Mouse (Mus musculus) A20 (cell line): Measurements from ENCODE around the gene Slain1.
A peak's percentile ranks its signal among the peaks of the same experiment; 100 is the strongest.

ENCODE experiments used
- DNase-seq: peaks from one replicate; pipeline ENCODE4 v3.0.0-alpha.2; 2011; ENCODE audit warnings: low read depth, low spot score

Slain1 gene

GRCm38 (mm10) chr14:103666347-103666954 is 16.4 kb downstream of the Slain1 start:
- DNase-seq, result peak; percentile 41

- DNase-seq, result no peak
These were observed 17.0 kb downstream of the Slain1 start for GRCm38 (mm10) chr14:103667036-103667435.

DNA sequence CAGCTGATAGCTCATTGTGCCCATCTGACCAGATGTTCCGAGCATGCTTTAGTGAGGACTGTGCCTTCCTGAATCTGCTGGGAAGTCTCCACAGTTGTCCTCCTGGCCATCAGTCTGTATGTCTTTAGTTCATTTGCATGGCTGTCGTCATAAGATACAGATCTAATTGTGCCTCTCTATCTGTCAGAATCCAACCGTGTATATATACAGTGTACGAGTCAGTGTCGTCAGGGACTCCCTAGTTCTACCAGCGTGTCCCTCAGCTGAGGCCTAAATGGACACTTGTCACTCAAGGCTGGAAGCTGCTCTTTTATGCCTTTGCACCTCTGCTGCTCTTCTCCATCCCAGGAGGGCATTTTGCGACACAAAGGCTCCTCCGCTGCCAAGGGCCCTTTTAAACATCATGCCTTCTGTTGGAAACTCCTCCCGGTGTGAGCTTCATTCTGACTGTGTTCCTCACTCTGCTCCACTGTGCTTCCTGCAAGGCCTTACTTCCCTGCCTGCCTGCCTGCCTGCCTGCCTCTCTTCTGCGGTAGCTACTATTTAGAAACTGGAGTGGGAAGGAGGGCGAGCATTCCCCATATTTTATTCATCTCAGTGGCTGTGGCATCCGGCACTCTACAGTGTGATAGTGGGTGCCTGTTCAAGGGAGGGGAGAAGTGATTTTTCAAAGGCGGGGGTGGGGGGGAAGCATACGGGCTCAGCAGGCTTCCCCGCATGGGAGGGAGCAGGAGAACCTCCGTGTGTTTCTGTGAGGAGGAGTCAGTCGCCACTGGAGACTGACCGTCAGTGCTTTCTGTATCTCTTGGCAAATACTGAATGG is 29.6 kb downstream of the Slain1 start:
- no peak for DNase-seq

GRCm38 (mm10) chr14:103680285-103680819 is 30.3 kb downstream of the Slain1 start:
- DNase-seq, result no peak

DNA sequence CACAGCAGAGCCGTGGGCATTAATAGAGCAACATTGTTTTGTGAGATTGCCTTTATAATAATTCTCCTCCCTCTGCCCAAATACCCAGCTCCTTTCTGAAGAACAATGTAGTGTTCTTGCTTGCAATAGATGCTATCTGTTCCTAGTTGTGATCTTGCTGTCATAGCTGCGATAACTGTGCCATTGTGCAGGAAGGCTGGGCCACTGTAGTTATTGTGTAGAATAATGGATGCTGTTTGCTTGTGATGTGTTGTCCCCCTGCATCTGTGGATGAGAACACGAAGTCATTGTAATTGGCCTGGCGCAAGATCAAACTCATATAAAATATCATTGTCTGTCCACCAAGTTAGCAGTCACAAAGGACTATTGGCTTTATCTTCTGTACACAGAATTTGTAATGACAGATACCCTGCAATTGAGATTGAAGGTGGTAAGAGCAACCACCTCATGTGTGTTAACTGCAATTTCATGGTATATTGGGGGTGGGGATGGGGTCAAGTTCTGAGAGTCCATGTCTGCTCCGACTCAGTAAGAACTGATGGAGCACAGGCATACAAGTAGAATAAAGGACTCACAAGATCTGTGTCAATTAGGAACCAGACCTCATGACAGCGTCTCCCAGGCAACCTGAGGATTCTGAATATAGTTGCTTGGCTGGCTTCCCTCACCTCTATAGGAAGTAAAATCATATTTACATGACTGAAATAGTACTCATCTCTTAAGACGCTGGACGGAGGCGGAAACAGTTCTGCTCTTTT is 32.8 kb downstream of the Slain1 start:
- DNase-seq, result no peak

DNA sequence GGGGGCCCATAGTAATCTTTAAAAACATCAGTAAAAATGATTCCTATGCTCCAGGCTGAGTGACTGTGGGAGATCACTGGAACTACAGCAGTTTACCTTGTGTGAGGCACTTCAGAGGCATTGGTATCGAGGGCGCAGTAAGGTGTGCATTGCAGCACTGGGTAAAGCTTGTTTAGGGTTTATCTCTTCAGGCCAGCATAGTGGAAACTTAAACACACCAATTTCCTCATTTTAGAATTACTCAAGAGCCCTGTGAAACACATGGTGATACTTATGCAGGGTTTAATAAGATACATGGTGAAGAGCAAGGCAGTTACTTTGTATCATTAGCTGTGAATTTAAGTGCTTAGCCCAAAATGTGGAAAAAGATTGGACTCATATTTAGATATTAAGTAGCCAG is 37.0 kb downstream of the Slain1 start:
- no peak for DNase-seq

DNA sequence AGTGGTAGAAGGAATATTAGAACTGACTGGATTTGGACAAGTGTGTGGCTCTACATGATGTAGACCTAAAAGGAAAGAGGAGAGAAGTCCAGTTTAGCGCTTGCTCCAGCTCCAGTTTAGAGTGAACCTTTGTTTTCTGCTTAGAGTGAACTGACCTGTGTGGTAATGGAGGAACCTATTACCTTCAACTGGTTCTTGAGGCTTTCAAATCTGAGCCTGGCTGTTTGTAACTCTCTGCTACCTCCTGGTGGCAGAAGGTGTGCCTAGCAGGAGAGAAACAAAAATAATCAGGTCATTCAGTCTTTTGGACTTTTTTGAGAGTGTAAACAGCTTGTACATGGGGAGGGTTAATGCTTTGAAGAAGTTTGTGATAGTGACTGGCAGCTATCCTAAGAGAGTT is 44.3 kb downstream of the Slain1 start:
- DNase-seq, result peak; percentile 81

GRCm38 (mm10) chr14:103695620-103696019 is 45.6 kb downstream of the Slain1 start:
- no peak for DNase-seq

GRCm38 (mm10) chr14:103697101-103697500 is 47.1 kb downstream of the Slain1 start:
- no peak for DNase-seq

GRCm38 (mm10) chr14:103699308-103699707 is 49.3 kb downstream of the Slain1 start:
- no peak for DNase-seq

DNA sequence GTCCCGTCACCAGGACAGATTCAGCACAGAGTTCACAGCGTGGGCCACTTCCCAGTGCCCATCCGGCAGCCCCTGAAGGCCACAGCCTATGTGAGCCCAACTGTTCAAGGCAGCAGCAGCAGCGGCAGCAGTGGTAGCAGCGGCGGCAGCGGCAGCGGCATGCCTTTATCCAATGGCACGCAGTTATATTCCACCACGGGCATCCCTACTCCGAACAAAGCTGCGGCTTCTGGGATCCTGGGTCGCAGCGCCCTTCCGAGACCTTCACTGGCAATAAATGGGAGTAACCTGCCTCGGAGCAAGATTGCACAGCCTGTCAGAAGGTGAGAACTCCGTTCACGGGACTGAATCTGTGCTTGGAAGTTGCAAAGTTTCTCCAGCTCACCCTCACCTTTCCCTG is 52.5 kb downstream of the Slain1 start:
- no peak for DNase-seq

- no peak for DNase-seq
These were observed 54.7 kb downstream of the Slain1 start for GRCm38 (mm10) chr14:103704771-103705170.

DNA sequence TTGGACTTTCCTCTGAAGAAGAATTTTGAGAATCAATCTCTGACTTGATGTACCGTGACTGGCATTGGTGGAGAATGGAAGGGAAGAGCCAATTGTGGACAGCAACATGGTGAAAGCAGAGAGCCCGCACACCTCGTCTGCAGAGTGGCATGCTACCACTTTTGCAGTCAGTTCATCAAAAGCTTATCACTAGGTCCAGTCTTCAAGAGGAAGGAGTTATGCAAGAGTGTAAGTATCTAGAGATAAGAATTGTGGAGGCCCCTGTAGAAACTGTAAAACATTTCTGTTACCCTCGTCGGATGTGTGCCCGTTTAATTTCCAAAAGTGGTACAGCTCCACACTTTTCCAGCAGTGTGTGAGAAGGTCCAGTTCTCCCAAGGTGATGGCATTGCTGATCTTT is 56.3 kb downstream of the Slain1 start:
- DNase-seq, result no peak

DNA sequence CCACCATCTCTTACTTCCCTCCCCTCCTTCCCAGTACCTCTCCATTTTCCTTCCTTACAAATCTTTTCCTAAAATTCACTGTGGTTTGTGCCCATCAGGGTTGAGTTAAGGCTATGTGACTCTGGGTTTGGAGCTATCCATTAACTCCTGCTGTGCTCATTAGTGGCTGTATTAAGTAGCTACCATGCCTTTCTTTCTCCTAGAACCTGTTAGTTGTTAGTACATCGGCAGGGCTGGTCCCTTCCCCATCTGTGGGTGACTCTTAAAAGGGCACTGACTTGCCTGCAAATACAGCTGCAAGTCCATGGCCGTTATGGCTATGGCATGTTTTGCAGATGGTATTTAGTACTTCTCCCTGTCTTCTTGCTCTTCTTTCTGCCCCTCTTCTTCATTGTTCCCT is 58.6 kb downstream of the Slain1 start:
- DNase-seq, result no peak

- no peak for DNase-seq
These were observed 59.2 kb downstream of the Slain1 start for GRCm38 (mm10) chr14:103709261-103709660.

GRCm38 (mm10) chr14:103712986-103713385 is 63.0 kb downstream of the Slain1 start:
- no peak for DNase-seq

- peak; percentile 63 for DNase-seq
These were observed 67.5 kb downstream of the Slain1 start for GRCm38 (mm10) chr14:103717516-103717915.

- DNase-seq, result no peak
These were observed 68.0 kb downstream of the Slain1 start for GRCm38 (mm10) chr14:103717979-103718378.

- DNase-seq, result peak; percentile 77
These were observed 68.4 kb downstream of the Slain1 start for GRCm38 (mm10) chr14:103718393-103718792.

- peak; percentile 92 for DNase-seq
These were observed 69.0 kb downstream of the Slain1 start for GRCm38 (mm10) chr14:103718836-103719575.

GRCm38 (mm10) chr14:103720163-103720562 is 70.1 kb downstream of the Slain1 start:
- no peak for DNase-seq
